Mouse (Mus musculus) ovary, postnatal 14 days (tissue): ENCODE data around the gene Prcp.
"Not testable (repeated sequence)": the region's sequence is repeated elsewhere in the genome, so short reads cannot be mapped to it uniquely, and the experiment has no call there.

Experiments
- DNase-seq: peaks from one replicate; pipeline ENCODE4 v3.0.0; 2022; ENCODE audit warnings: low spot score

Prcp gene

GRCm38 (mm10) chr7:92978720-92979119 is 104.5 kb downstream of the Prcp start:
- DNase-seq, result not testable (repeated sequence)

- DNase-seq, result no peak
These were observed 106.5 kb downstream of the Prcp start for GRCm38 (mm10) chr7:92980741-92981140.

- DNase-seq, result no peak
These were observed 107.6 kb downstream of the Prcp start for GRCm38 (mm10) chr7:92981864-92982263.
